Mouse (Mus musculus) limb, embryonic 11.5 days (tissue): Measurements from ENCODE around the gene Hs6st1. TPM values are rescaled to one million over a fixed set of nuclear protein-coding genes. Genes with fewer than 3 reads are reported as not detected.

Source experiments
- ATAC-seq: fragments of 200-750 bp; cut with Nextera tagmentation; 2 replicates; pipeline ENCODE4 v1.8.0; 2017; ENCODE audit warnings: low read depth; ENCODE audit not compliant: insufficient number of reproducible peaks, low FRiP score, low TSS enrichment
- DNase-seq: peaks from one replicate; pipeline ENCODE4 v3.0.0-alpha.2; 2015; ENCODE audit warnings: low spot score
- H3K27ac ChIP-seq: fragments of 300-500 bp; sonication (generic); replicated peaks from 2 replicates; pipeline ENCODE4 v1.5.1; 2014; ENCODE audit warnings: low read depth, mild to moderate bottlenecking, low read length
- H3K27me3 ChIP-seq: fragments of 300-500 bp; sonication (generic); 2 replicates; pipeline ENCODE4 v1.6.1; 2014; ENCODE audit warnings: mild to moderate bottlenecking, low read length, mixed read lengths; ENCODE audit not compliant: control insufficient read depth, insufficient read depth
- H3K36me3 ChIP-seq: fragments of 300-500 bp; sonication (generic); 2 replicates; pipeline ENCODE4 v1.6.1; 2014; ENCODE audit warnings: mild to moderate bottlenecking, low read length, moderate library complexity, mixed read lengths; ENCODE audit not compliant: control insufficient read depth, insufficient read depth
- H3K4me1 ChIP-seq: fragments of 300-500 bp; sonication (generic); 2 replicates; pipeline ENCODE4 v1.6.1; 2014; ENCODE audit warnings: low read length, mixed read lengths; ENCODE audit not compliant: control insufficient read depth, insufficient read depth
- H3K4me2 ChIP-seq: fragments of 300-500 bp; sonication (generic); 2 replicates; pipeline ENCODE4 v1.6.1; 2014; ENCODE audit warnings: low read depth, mild to moderate bottlenecking, moderate library complexity; ENCODE audit not compliant: severe bottlenecking
- H3K4me3 ChIP-seq: fragments of 300-500 bp; sonication (generic); 2 replicates; pipeline ENCODE4 v1.5.1; 2014; ENCODE audit warnings: low read depth, low read length
- H3K9ac ChIP-seq: fragments of 300-500 bp; sonication (generic); 2 replicates; pipeline ENCODE4 v1.6.1; 2014; ENCODE audit warnings: mild to moderate bottlenecking, low read length
- H3K9me3 ChIP-seq: fragments of 300-500 bp; sonication (generic); 2 replicates; pipeline ENCODE4 v1.6.1; 2016; ENCODE audit warnings: low read length; ENCODE audit not compliant: control insufficient read depth
- WGBS: fragments of 180-500 bp; shearing (Covaris S2); extraction: QIAGEN DNeasy Blood & Tissue Kit; methylation state at CpG from one replicate; pipeline ENCODE4 v1.1.7; 2014; 5-methylcytosine and 5-hydroxymethylcytosine counted together
- microRNA-seq: library from miRNA; unstranded; fragments of <30 nt; microRNA quantifications from one replicate; pipeline ENCODE4, GENCODE M21; 2016
- polyA plus RNA-seq: library from polyadenylated mRNA; unstranded; fragments of >200 nt; fragmentation: Nextera tagmentation; extraction: Ambion mirVana; gene quantifications from 2 replicates; pipeline ENCODE4 v1.2.1, GENCODE M21; 2014

Gene Hs6st1
- polyA plus RNA-seq, 1 experiment from 2014 or later: 8.4 TPM

DNA sequence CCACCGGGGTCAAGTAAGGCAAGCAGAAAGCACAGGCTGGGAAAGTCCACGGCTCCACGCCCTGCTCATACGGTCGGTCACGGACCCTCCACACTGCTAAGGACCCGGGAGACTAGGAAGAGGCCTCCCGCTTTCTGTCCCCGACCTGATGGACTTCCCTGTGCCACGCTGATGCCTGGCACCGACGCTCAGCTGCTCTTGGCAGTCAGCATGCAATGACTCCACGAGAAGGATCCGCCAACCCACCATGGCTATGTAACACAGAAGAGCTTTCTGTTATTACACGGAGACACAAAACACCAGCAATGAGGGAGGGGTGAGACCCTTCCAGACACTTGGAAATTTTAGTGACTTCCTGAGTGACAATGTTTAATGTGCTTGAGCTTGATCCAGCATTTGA lies 72.1 kb downstream of the Hs6st1 start:
- Histone ChIP-seq H3K4me3 (no peak overlapping the region), H3K4me2 (no peak overlapping the region), H3K27ac (no peak overlapping the region), H3K9me3 (no peaks in the 10 kb centered on the region), H3K4me1 (no peaks in the 10 kb centered on the region), H3K36me3 (0 out of 2 replicates have a peak, but pooled peaks cover 5% of the 10 kb centered on the region), H3K27me3 (no peaks in the 10 kb centered on the region), H3K9ac (no peak overlapping the region)
- WGBS: 93% methylated on average over 15 of the region's 15 CpGs
- DNase-seq (no peak), ATAC-seq (no peak)

DNA sequence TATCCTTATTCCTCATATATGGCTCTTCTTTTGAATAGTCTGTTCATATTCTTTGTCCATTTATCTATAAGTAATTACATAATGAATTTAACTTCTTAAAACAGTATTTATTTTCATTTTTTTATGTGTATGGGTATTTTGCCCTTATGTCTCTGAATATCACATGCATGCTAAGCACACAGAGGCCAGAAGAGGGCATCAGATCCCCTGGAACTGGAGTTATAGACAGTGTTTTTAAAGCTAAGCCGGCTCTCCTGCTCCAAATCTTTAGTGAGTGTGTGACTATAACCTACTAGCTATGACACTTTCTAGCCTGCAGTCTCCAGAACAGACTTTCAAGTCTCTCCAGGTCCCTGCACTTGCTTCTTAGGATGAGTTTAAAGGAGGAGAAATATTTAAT lies 76.8 kb downstream of the Hs6st1 start:
- Histone ChIP-seq H3K9ac (no peak overlapping the region), H3K27ac (no peak overlapping the region), H3K4me1 (no peaks in the 10 kb centered on the region), H3K4me2 (no peak overlapping the region), H3K9me3 (no peaks in the 10 kb centered on the region), H3K36me3 (peaks cover 9% of the 10 kb centered on the region; the same call in 1 of the 2 replicates), H3K27me3 (no peaks in the 10 kb centered on the region), H3K4me3 (no peak overlapping the region)
- ATAC-seq (no peak), DNase-seq (peak; percentile 57)
- WGBS: 46% methylated on average over 1 of the region's 1 CpGs

DNA sequence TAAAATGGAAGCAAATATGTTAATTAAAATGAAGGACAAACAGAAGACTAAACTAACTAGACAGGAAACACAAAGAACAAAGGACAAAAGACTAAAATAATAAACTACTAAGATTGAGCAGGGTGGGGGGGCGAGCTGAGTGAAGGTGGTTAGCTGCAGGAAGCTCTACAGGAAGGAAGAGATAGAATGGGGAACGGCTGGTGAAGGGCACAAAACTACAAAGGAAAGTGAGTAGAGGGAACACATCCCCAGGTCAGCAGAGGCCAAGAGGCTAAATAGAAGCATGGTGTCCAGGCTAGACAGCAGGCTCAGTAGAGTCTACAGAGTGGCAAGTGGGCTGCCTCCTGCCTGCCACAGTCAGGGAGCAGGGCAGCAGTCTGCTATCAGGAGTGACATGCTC lies 80.6 kb downstream of the Hs6st1 start:
- H3K36me3 ChIP-seq: peaks cover 8% of the 10 kb centered on the region; the same call in 1 of the 2 replicates
- no peak overlapping the region for H3K4me2 ChIP-seq
- no peaks in the 10 kb centered on the region for H3K27me3 ChIP-seq
- H3K27ac ChIP-seq: no peak overlapping the region
- no peaks in the 10 kb centered on the region for H3K4me1 ChIP-seq
- WGBS: 80% methylated on average over 2 of the region's 2 CpGs
- no peak for ATAC-seq
- no peaks in the 10 kb centered on the region for H3K9me3 ChIP-seq
- no peak overlapping the region for H3K4me3 ChIP-seq
- H3K9ac ChIP-seq: no peak overlapping the region
- no peak for DNase-seq

DNA sequence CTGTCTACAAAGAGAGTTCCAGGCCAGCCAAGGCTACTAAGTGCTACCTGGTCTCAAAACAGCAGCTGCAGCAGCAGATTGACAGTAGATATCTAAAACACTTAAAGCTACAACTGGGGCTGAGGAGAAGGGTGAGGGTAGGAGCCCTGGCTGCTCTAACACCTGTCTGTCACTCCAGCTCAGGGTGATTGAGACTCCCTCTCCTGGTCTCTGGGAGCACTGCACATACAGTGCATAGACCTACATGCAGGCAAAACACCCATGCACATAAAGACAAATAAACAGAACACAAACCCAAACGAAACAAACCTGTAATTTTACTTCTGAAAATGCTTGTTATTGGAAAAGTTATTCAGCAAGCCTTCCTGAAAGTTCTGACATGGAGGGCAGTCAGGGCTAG lies 81.2 kb downstream of the Hs6st1 start:
- peak; percentile 47 for DNase-seq

More for the DNA sequence above, 81.2 kb downstream of the Hs6st1 start:
- peaks cover 7% of the 10 kb centered on the region; the same call in 1 of the 2 replicates for H3K36me3 ChIP-seq
- no peak overlapping the region for H3K4me2 ChIP-seq
- no peaks in the 10 kb centered on the region for H3K27me3 ChIP-seq
- H3K4me1 ChIP-seq: no peaks in the 10 kb centered on the region
- H3K9me3 ChIP-seq: no peaks in the 10 kb centered on the region
- H3K9ac ChIP-seq: no peak overlapping the region
- ATAC-seq: no peak
- 83% methylated on average over 1 of the region's 1 CpGs for WGBS
- no peak overlapping the region for H3K27ac ChIP-seq
- H3K4me3 ChIP-seq: no peak overlapping the region

Small RNAs within 50 kb of the gene (microRNA-seq; reads per million reads assigned to microRNA genes)
- 3.4 reads per million, percentile 2 among the genes with 10 or more reads in this experiment for gene Mir6897

Other genes with a start within 250 kb of the Hs6st1 start
- 75.9 and 76.2 TPM in 2 replicates for gene Uggt1, start 176.3 kb downstream of the Hs6st1 start, polyA plus RNA-seq
- gene Neurl3, start 206.3 kb downstream of the Hs6st1 start, polyA plus RNA-seq: 0.12 and 0.65 TPM in 2 replicates
- gene Arid5a, start 239.3 kb downstream of the Hs6st1 start, polyA plus RNA-seq: 2.0 and 2.8 TPM in 2 replicates